Mouse (Mus musculus) midbrain, embryonic 13.5 days (tissue): ENCODE results near the gene Pde4c. TPM values are rescaled to one million over a fixed set of nuclear protein-coding genes. Genes with fewer than 3 reads are reported as not detected.
A peak's percentile ranks its signal among the peaks of the same experiment; 100 is the strongest.

Experiments
- ATAC-seq: fragments of 200-750 bp; cut with Nextera tagmentation; 2 replicates; pipeline ENCODE4 v1.8.0; 2017; ENCODE audit warnings: mild to moderate bottlenecking, moderate TSS enrichment, moderate library complexity
- H3K27ac ChIP-seq: fragments of 300-500 bp; sonication (generic); 2 replicates; pipeline ENCODE4 v1.5.1; 2015; ENCODE audit warnings: inconsistent platforms, mild to moderate bottlenecking, moderate library complexity
- H3K27me3 ChIP-seq: fragments of 300-500 bp; sonication (generic); 2 replicates; pipeline ENCODE4 v1.6.1; 2015; ENCODE audit warnings: mild to moderate bottlenecking, inconsistent platforms
- H3K36me3 ChIP-seq: fragments of 300-500 bp; sonication (generic); 2 replicates; pipeline ENCODE4 v1.6.1; 2015; ENCODE audit warnings: mild to moderate bottlenecking, inconsistent platforms
- H3K4me1 ChIP-seq: fragments of 300-500 bp; sonication (generic); replicated peaks from 2 replicates; pipeline ENCODE4 v1.6.1; 2015; ENCODE audit warnings: inconsistent platforms
- H3K4me2 ChIP-seq: fragments of 300-500 bp; sonication (generic); replicated peaks from 2 replicates; pipeline ENCODE4 v1.6.1; 2015; ENCODE audit warnings: moderate library complexity, mild to moderate bottlenecking, inconsistent platforms
- H3K4me3 ChIP-seq: fragments of 300-500 bp; sonication (generic); replicated peaks from 2 replicates; pipeline ENCODE4 v1.5.1; 2015; ENCODE audit warnings: mild to moderate bottlenecking, inconsistent platforms
- H3K9ac ChIP-seq: fragments of 300-500 bp; sonication (generic); replicated peaks from 2 replicates; pipeline ENCODE4 v1.6.1; 2015; ENCODE audit warnings: mild to moderate bottlenecking, inconsistent platforms
- H3K9me3 ChIP-seq: fragments of 300-500 bp; sonication (generic); 2 replicates; pipeline ENCODE4 v1.6.1; 2016; ENCODE audit warnings: mild to moderate bottlenecking, inconsistent platforms
- WGBS: fragments of 180-500 bp; shearing (Covaris S2); methylation state at CpG from one replicate; pipeline ENCODE4 v1.1.7; 2015; 5-methylcytosine and 5-hydroxymethylcytosine counted together
- polyA plus RNA-seq: library from polyadenylated mRNA; unstranded; fragments of >200 nt; fragmentation: Nextera tagmentation; extraction: Ambion mirVana; gene quantifications from 2 replicates; pipeline ENCODE4 v1.2.1, GENCODE M21; 2015

The Pde4c gene
- 0.15 and 0.28 TPM in 2 replicates for polyA plus RNA-seq

GRCm38 (mm10) chr8:70723486-70724210 is at the start of gene Pde4c:
Gene Pde4c (plus strand): TSS chr8:70723720.
- no peak within 1 kb of the TSS for H3K4me3 ChIP-seq
- no peak for ATAC-seq
- H3K9me3 ChIP-seq = no peaks in the 10 kb centered on the region
- H3K4me1 ChIP-seq = no peaks in the 10 kb centered on the region
- no peaks in the 10 kb centered on the region for H3K36me3 ChIP-seq
- H3K27me3 ChIP-seq = peaks cover 33% of the 10 kb centered on the region
- no peak within 1 kb of the TSS for H3K4me2 ChIP-seq
- 0 out of 2 replicates have a peak within 1 kb of the TSS, but pooled peaks have one; percentile 28 for H3K9ac ChIP-seq
- no peak within 1 kb of the TSS for H3K27ac ChIP-seq
- 70% methylated on average over 7 of the region's 7 CpGs for WGBS

- peak overlapping the region; percentile 93 for H3K27ac ChIP-seq
- peaks cover 20% of the 10 kb centered on the region for H3K36me3 ChIP-seq
- no peaks in the 10 kb centered on the region for H3K27me3 ChIP-seq
- H3K4me3 ChIP-seq = peak overlapping the region; percentile 56
- 93% methylated on average over 3 of the region's 3 CpGs for WGBS
- H3K4me1 ChIP-seq = peaks cover 23% of the 10 kb centered on the region
- peak overlapping the region; percentile 76 for H3K9ac ChIP-seq
- no peaks in the 10 kb centered on the region for H3K9me3 ChIP-seq
- H3K4me2 ChIP-seq = peak overlapping the region; percentile 66
- ATAC-seq = no peak; the same call in 1 of the 2 replicates
Measured at GRCm38 (mm10) chr8:70674109-70674508, 49.4 kb upstream of the Pde4c start.

- 84% methylated on average over 4 of the region's 4 CpGs for WGBS
- Histone ChIP-seq H3K27ac (no peak overlapping the region), H3K4me3 (no peak overlapping the region), H3K4me2 (peak overlapping the region; percentile 66; the same call in 1 of the 2 replicates), H3K4me1 (peaks cover 23% of the 10 kb centered on the region), H3K9me3 (no peaks in the 10 kb centered on the region), H3K36me3 (peaks cover 26% of the 10 kb centered on the region), H3K27me3 (no peaks in the 10 kb centered on the region), H3K9ac (peak overlapping the region; percentile 76; the same call in 1 of the 2 replicates)
- no peak for ATAC-seq
Measured at GRCm38 (mm10) chr8:70674716-70675115, 48.8 kb upstream of the Pde4c start.

GRCm38 (mm10) chr8:70675336-70675735 is 48.2 kb upstream of the Pde4c start:
- Histone ChIP-seq H3K36me3 (peaks cover 32% of the 10 kb centered on the region), H3K9ac (no peak overlapping the region; the same call in 1 of the 2 replicates), H3K27me3 (no peaks in the 10 kb centered on the region), H3K9me3 (no peaks in the 10 kb centered on the region), H3K27ac (no peak overlapping the region), H3K4me2 (no peak overlapping the region), H3K4me1 (peaks cover 23% of the 10 kb centered on the region), H3K4me3 (no peak overlapping the region)
- 100% methylated on average over 1 of the region's 1 CpGs for WGBS
- no peak for ATAC-seq

GRCm38 (mm10) chr8:70677451-70678080 is 46.0 kb upstream of the Pde4c start:
- ATAC-seq = no peak
- Histone ChIP-seq H3K9ac (no peak overlapping the region), H3K4me3 (no peak overlapping the region), H3K4me2 (no peak overlapping the region), H3K4me1 (peaks cover 24% of the 10 kb centered on the region), H3K27ac (no peak overlapping the region), H3K27me3 (no peaks in the 10 kb centered on the region), H3K36me3 (peaks cover 32% of the 10 kb centered on the region), H3K9me3 (no peaks in the 10 kb centered on the region)
- 95% methylated on average over 15 of the region's 15 CpGs for WGBS

GRCm38 (mm10) chr8:70678679-70679078 is 44.8 kb upstream of the Pde4c start:
- H3K4me1 ChIP-seq = peaks cover 21% of the 10 kb centered on the region
- H3K27ac ChIP-seq = no peak overlapping the region
- no peak overlapping the region for H3K4me2 ChIP-seq
- H3K4me3 ChIP-seq = no peak overlapping the region
- no peaks in the 10 kb centered on the region for H3K27me3 ChIP-seq
- H3K9me3 ChIP-seq = no peaks in the 10 kb centered on the region
- no peak for ATAC-seq
- H3K36me3 ChIP-seq = peaks cover 32% of the 10 kb centered on the region
- H3K9ac ChIP-seq = no peak overlapping the region

GRCm38 (mm10) chr8:70679404-70679803 is 44.1 kb upstream of the Pde4c start:
- Histone ChIP-seq H3K27ac (no peak overlapping the region), H3K27me3 (no peaks in the 10 kb centered on the region), H3K4me3 (no peak overlapping the region), H3K9me3 (no peaks in the 10 kb centered on the region), H3K4me2 (no peak overlapping the region), H3K4me1 (peaks cover 17% of the 10 kb centered on the region), H3K9ac (no peak overlapping the region), H3K36me3 (peaks cover 32% of the 10 kb centered on the region)
- 95% methylated on average over 4 of the region's 4 CpGs for WGBS
- no peak for ATAC-seq

GRCm38 (mm10) chr8:70680039-70680438 is 43.5 kb upstream of the Pde4c start:
- no peaks in the 10 kb centered on the region for H3K27me3 ChIP-seq
- no peak overlapping the region for H3K4me2 ChIP-seq
- H3K4me1 ChIP-seq = peaks cover 14% of the 10 kb centered on the region
- no peak overlapping the region for H3K4me3 ChIP-seq
- no peak overlapping the region for H3K9ac ChIP-seq
- no peak for ATAC-seq
- H3K27ac ChIP-seq = no peak overlapping the region
- peaks cover 32% of the 10 kb centered on the region for H3K36me3 ChIP-seq
- no peaks in the 10 kb centered on the region for H3K9me3 ChIP-seq
- WGBS = 86% methylated on average over 3 of the region's 3 CpGs

GRCm38 (mm10) chr8:70681410-70681809 is 42.1 kb upstream of the Pde4c start:
- H3K9me3 ChIP-seq = no peaks in the 10 kb centered on the region
- no peak overlapping the region for H3K4me2 ChIP-seq
- H3K4me3 ChIP-seq = no peak overlapping the region
- ATAC-seq = no peak
- no peak overlapping the region for H3K27ac ChIP-seq
- peaks cover 13% of the 10 kb centered on the region for H3K4me1 ChIP-seq
- no peaks in the 10 kb centered on the region for H3K27me3 ChIP-seq
- H3K36me3 ChIP-seq = peaks cover 32% of the 10 kb centered on the region
- 77% methylated on average over 3 of the region's 3 CpGs for WGBS
- H3K9ac ChIP-seq = no peak overlapping the region

- H3K27ac ChIP-seq = no peak overlapping the region
- H3K4me3 ChIP-seq = no peak overlapping the region
- 8% methylated on average over 19 of the region's 19 CpGs for WGBS
- no peak for ATAC-seq
- H3K9me3 ChIP-seq = no peaks in the 10 kb centered on the region
- H3K27me3 ChIP-seq = no peaks in the 10 kb centered on the region
- no peak overlapping the region; the same call in 1 of the 2 replicates for H3K4me2 ChIP-seq
- peak overlapping the region; percentile 20; the same call in 1 of the 2 replicates for H3K9ac ChIP-seq
- peaks cover 32% of the 10 kb centered on the region for H3K36me3 ChIP-seq
- peaks cover 13% of the 10 kb centered on the region for H3K4me1 ChIP-seq
Measured at GRCm38 (mm10) chr8:70682193-70682592, 41.3 kb upstream of the Pde4c start.

GRCm38 (mm10) chr8:70682692-70683091 is 40.8 kb upstream of the Pde4c start:
- Histone ChIP-seq H3K4me3 (no peak overlapping the region), H3K4me1 (peaks cover 13% of the 10 kb centered on the region), H3K27ac (no peak overlapping the region), H3K9ac (no peak overlapping the region), H3K9me3 (no peaks in the 10 kb centered on the region), H3K36me3 (peaks cover 27% of the 10 kb centered on the region), H3K4me2 (no peak overlapping the region), H3K27me3 (no peaks in the 10 kb centered on the region)
- 70% methylated on average over 3 of the region's 3 CpGs for WGBS
- ATAC-seq = no peak

GRCm38 (mm10) chr8:70684291-70684690 is 39.2 kb upstream of the Pde4c start:
- H3K27ac ChIP-seq = 0 out of 2 replicates have a peak overlapping the region, but pooled peaks have one; percentile 9
- peak overlapping the region; percentile 23; the same call in 1 of the 2 replicates for H3K9ac ChIP-seq
- 52% methylated on average over 7 of the region's 7 CpGs for WGBS
- peaks cover 13% of the 10 kb centered on the region for H3K4me1 ChIP-seq
- peak; percentile 67 for ATAC-seq
- no peaks in the 10 kb centered on the region for H3K27me3 ChIP-seq
- H3K9me3 ChIP-seq = no peaks in the 10 kb centered on the region
- H3K36me3 ChIP-seq = peaks cover 11% of the 10 kb centered on the region
- no peak overlapping the region for H3K4me2 ChIP-seq
- no peak overlapping the region for H3K4me3 ChIP-seq
